Mouse (Mus musculus): Measurements from ENCODE around the gene Gm42906.

The Gm42906 gene

DNA sequence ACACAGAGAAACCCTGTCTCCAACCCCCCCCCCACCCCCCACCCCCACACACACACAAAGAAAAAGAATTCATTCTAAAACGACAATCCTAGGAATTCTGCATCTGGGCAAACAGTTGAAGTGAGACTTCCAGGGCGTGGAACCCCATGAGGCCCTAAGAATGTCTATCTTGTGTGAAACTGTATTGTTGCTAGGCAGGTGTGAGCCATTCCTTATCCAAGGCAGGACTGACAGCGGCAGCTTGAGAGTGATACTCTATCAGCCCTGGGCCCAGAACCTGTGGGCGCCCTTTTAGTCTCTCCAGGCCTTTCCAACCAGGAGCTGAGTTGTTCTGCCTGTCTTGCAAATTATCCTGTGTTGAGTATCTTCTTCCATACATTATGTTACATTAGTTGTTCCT is 129.6 kb downstream of the Gm42906 start:
- no peak for DNase-seq (ENCODE audit: low spot score)

GRCm38 (mm10) chr5:151296244-151296643 is 131.7 kb downstream of the Gm42906 start:
- DNase-seq (ENCODE audit: low spot score), result no peak

GRCm38 (mm10) chr5:151293591-151293990 is 134.4 kb downstream of the Gm42906 start:
- no peak for DNase-seq (ENCODE audit: low spot score)

DNA sequence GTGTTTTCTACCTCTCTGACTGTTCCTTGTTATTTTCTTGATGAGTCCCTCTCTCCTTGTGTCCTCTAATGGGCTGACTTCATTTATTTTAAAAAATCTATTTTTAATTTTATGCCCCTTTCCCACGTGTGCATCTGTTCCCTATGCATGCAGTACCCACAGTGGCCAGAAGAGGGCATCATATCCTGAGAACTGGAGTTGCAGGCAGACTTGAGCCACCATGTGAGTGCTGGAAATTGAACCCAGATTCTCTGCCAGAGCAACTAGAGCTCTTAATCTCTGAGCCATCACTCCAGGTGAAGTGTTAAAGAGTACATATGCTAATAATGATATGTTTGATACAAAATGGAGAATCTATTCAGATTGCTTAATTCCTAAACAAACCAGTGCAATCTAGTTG is 135.7 kb downstream of the Gm42906 start:
- no peak for DNase-seq (ENCODE audit: low spot score)

DNA sequence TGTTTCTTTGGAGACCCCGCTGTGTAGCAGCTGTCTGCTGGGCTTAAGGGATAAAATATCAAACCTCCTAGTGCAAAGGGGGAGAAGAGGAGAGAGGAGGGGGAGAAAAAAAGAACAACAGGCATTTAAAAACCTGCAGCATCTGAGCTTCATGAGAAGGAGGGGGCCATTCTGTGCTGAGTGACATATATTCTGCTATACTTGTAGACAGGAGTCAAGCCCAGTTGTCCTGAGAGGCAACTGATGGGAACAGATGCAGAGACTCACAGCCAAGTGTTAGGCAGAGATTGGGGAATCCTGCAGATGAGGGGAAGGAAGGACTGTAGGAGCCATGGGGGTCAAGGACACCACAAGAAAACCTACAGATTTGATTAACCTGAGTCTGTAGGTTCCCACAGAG is 141.6 kb downstream of the Gm42906 start:
- no peak for DNase-seq (ENCODE audit: low spot score)

DNA sequence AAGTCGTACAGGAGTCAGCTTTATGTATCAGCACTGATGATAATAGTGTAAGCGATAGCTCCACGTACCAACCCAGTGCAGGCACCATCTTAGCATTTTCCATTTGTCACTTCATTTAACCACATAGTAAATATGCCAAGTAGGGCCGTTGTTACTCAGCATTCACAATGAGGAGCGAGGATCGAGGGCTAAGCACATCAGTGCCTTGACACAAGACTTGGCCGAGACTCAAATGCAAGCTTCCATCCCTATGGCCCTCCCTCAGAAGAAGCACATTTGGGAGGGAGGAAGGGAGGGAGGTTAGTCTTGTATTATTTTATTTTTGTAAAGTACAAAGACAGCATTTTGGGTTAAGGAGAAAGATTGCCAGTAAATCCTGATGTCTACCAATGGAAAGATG is 148.4 kb downstream of the Gm42906 start:
- no peak for DNase-seq (ENCODE audit: low spot score)

GRCm38 (mm10) chr5:151277927-151278326 is 150.0 kb downstream of the Gm42906 start:
- DNase-seq (ENCODE audit: low spot score), result no peak

DNA sequence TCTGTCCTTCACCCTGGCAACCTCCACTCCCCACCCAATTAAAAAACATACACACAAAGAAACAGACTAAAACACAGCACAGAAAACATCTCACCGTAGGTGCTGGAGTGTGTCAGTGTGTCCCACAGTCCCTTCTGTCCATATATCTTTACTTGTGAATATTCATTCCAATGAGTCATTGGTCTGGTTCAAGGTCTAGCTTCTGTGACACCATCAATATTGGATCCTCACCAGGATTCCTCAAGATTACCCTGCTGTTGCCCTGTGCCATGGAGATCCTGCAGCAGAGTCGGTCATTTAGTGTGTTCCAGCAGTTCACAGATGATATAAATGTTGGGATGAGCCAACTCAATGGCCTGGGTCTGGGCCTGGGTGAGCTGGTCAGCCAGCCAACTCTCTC is 152.0 kb downstream of the Gm42906 start:
- DNase-seq (ENCODE audit: low spot score), result no peak

DNA sequence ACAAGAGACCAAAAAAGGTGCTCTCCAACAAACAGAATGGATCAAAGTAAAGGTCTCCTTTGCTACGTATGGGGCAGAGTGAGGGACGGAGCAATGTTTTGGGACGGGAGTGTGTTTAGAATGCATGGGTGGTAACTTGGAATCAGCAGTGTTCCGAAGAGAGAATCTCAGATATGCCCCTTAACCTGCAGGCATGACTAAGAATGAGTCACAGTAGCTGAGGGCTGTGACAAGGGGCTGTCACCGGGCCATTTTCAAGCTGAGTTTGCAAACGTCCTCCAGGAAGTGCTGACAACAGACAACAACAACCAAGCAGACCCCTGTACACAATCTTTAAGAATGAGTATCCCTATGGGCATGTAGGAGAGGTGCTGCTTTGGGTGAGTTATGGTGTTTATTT is 153.7 kb downstream of the Gm42906 start:
- DNase-seq (ENCODE audit: low spot score), result no peak

DNA sequence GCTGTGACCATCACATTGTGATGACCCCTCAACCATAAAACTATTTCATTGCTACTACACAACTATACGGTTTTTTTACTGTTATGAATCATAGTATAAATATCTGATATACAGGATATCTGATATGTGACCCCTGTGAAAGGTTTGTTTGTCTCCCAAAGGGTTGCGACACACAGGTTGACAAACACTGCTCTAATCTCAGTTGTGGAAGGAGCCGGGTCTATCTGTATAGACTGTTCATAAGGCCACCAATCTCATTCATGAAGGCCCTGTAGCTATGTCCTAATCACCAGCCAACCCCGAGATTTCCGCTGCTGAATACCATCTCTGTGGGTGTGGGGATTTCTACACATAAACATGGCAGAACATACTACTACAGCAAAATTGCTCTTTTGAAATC is 157.1 kb downstream of the Gm42906 start:
- DNase-seq (ENCODE audit: low spot score), result no peak

DNA sequence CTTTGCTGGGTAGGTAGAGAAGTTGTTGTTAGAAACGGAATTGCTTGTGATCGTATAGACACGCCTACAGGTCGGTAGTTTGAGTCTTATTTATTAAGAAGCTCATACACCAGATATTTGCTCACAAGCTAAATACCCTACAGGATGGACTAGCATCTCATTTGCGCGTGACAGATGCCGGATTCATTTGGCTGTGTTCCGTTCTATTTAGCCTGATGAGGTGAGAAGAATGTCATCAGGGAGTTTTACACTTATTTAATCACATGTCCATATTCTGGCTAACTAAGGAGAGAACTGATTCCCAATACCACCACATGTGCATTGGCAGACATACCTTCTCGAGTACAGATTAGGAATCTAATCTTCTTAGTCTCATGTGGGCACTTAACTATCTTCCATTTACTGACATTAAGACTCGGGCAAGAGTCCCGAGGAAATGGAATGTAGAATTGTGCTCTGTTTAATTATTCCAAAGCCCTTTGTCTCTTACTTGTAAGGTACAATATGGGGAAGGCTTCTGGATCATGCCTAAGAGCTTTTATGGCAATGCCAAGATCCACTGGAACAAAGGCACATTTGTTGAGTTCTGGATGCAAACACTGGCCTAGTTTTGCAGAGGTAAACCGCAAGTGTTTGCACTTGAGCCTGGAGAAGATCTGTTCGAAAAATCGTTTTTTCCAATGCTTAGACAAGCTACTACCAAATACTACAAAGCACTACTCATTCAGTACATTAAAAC is 160.9 kb downstream of the Gm42906 start:
- DNase-seq (ENCODE audit: low spot score), result no peak

GRCm38 (mm10) chr5:151261558-151261957 is 166.4 kb downstream of the Gm42906 start:
- no peak for DNase-seq (ENCODE audit: low spot score)

- DNase-seq (ENCODE audit: low spot score), result no peak
These were observed 175.8 kb downstream of the Gm42906 start for GRCm38 (mm10) chr5:151252213-151252612.

- no peak for DNase-seq (ENCODE audit: low spot score)
These were observed 176.3 kb downstream of the Gm42906 start for GRCm38 (mm10) chr5:151251656-151252055.

DNA sequence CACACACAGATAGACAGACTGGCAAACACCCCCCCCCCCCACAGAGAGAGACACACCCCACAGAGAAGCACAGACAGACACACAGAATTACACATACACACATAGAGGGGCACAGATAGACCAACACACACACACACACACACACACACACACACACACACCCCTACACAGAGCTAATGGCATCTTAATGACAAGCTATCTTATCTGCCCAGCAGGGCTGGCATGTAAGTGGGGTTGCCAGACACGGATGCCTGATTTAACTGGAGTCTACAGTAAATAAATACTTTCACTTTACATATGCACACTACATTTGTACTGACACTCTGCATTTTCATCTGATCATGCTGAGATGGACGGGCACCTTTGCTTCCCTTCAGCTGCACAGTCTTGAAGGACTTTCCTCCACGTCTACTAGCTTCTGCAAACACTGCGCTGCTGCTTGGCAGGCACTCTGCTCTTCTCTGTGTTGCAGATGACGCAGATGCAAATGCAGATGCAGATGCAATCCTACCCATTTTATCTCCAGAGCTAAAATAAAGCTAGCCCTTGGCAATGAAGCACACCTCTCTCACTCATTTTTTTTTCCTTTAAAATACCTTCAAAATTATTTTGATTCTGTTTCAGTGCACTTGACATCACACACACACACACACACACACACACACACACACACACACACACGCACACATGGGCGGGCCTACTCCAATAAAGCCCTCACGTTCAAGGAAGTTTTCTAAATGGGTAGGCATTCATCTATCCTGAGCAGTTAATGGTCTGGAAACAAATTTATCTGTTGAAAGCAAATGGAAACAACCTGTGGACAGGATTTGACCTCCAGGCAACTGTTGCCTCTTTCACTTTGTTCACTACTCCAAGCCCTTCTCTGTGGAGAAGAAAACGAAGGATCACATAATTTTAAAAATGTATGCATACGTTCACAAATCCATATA is 179.0 kb downstream of the Gm42906 start:
- no peak for DNase-seq (ENCODE audit: low spot score)

GRCm38 (mm10) chr5:151248084-151248483 is 179.9 kb downstream of the Gm42906 start:
- no peak for DNase-seq (ENCODE audit: low spot score)

DNA sequence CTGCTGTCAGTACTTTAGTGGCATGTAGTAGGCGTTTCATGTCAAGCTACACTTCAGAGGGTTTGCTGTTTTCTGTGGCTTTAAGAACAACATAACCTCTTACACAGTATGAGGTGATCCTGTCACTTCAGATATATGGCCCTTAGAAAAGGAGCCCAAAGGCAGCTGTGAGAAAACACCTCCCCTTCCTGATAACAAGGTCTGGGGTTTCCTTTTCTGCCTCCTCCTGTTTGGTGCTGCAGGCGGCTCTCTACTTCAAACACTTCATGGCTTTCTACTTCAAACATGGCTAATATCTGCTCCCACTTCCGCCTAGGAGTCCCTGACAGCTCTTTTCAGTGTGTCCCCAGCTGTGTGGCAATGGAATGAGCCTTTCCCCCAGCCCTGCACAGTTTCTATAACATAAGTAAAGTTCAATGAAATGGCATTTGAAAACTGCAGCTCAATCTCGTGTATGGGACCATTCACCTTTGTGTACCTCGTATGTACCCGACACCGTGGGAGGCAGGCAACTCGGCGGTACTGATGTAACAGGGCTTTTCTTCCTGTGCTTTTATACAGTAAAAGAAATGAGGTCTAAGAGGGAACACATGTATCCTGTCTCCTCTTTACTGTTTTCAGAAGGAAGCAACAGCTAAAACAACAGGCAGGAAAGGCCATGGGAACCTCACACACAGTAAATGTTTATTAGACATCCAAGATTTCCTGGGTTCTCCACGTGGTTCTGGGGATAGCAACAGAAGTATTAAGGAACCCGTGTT is 180.7 kb downstream of the Gm42906 start:
- DNase-seq (ENCODE audit: low spot score), result no peak

GRCm38 (mm10) chr5:151246287-151246686 is 181.7 kb downstream of the Gm42906 start:
- no peak for DNase-seq (ENCODE audit: low spot score)

DNA sequence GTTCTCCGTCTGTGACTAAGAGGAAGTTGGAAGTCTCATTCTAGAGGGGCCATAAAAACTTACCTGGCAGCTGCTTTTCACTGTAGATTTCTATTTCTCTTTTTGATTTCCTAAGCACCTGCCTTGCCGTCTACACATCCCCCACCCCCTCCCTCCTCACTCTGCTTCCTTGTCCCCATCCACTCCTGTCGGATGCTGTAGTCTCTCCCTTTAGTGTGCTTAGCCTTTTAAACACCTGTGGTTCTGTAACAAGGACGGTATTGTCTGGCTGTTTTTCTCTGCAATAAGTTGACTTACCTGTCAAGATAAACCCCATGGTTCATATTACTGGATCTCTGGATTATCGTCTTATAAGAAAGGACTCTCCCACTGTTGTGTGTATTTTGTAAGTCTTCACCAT is 182.4 kb downstream of the Gm42906 start:
- no peak for DNase-seq (ENCODE audit: low spot score)

GRCm38 (mm10) chr5:151238730-151239129 is 189.2 kb downstream of the Gm42906 start:
- DNase-seq (ENCODE audit: low spot score), result no peak

- DNase-seq (ENCODE audit: low spot score), result no peak
These were observed 191.6 kb downstream of the Gm42906 start for GRCm38 (mm10) chr5:151236411-151236810.

GRCm38 (mm10) chr5:151233400-151234031 is 194.4 kb downstream of the Gm42906 start, which contains the start of gene Stard13:
Gene Stard13, minus strand, starts transcription at chr5:151233836.
- DNase-seq (ENCODE audit: low spot score), result peak; percentile 21

Measured in layer of hippocampus, adult 11-12 months (tissue).